Mouse (Mus musculus): ENCODE results near the gene Chrne. TPM values are rescaled to one million over a fixed set of nuclear protein-coding genes. Genes with fewer than 3 reads are reported as not detected.
"Not testable (repeated sequence)": the region's sequence is repeated elsewhere in the genome, so short reads cannot be mapped to it uniquely, and the experiment has no call there.

The Chrne gene
- polyA plus RNA-seq, 1 experiment: not detected

DNA sequence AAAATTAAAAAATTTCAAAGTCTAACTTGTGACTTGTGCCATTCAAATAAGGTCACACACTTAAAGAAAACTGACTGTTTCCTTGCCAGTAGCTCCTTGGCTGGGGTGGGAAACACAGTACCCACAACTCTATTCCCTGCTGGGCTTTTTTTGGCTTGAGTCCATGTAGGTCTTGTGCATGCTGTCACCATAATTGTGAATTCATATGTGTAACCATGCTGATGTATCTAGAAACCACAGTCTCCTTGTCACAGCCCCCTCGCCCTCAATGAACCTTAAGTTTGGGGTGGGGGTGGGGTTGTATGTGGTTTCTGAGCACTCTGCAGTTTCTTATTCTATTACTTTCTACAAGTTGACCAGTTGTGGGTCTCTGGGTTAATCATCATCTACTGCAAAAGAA, 27.3 kb downstream of the Chrne start:
- Histone ChIP-seq H3K4me1 (ENCODE audit: control insufficient read depth, insufficient read depth, insufficient read length, low read length) (peaks cover 35% of the 10 kb centered on the region), H3K4me3 (ENCODE audit: insufficient read depth, low read depth, low read length) (no peak overlapping the region), H3K27ac (replicated peaks; ENCODE audit: low read depth, low read length) (no peak overlapping the region)

DNA sequence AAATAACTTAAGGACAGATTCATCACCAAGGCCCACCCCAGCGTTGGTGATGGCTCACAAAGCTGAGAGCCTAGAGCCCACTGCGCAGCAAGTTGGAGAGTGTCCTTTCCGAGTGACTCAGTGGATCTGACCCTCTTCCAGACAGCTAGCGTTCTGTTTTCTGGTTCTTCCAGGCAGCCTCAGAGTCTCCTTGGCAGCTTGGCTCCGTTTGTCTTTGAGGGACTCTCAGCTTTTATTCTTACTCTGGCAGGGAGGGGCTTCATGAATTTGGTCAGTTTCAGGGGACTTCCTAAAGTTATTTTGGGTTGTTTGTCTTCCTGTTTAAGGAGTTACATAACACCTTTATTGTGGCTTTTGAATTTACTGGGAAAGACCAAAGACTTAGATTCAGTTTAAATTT, 32.1 kb downstream of the Chrne start:
- Histone ChIP-seq H3K4me3 (ENCODE audit: insufficient read depth, low read depth, low read length) (no peak overlapping the region), H3K4me1 (ENCODE audit: control insufficient read depth, insufficient read depth, insufficient read length, low read length) (peaks cover 35% of the 10 kb centered on the region), H3K27ac (replicated peaks; ENCODE audit: low read depth, low read length) (peak overlapping the region; percentile 62)

- H3K4me3 ChIP-seq (ENCODE audit: insufficient read depth, low read depth, low read length): no peak overlapping the region
- peaks cover 36% of the 10 kb centered on the region for H3K4me1 ChIP-seq (ENCODE audit: control insufficient read depth, insufficient read depth, insufficient read length, low read length)
- H3K27ac ChIP-seq (replicated peaks; ENCODE audit: low read depth, low read length): peak overlapping the region; percentile 62
Observed at GRCm38 (mm10) chr11:70586261-70586660, 32.8 kb downstream of the Chrne start.

GRCm38 (mm10) chr11:70585457-70585856, 33.6 kb downstream of the Chrne start:
- no peak overlapping the region for H3K4me3 ChIP-seq (ENCODE audit: insufficient read depth, low read depth, low read length)

DNA sequence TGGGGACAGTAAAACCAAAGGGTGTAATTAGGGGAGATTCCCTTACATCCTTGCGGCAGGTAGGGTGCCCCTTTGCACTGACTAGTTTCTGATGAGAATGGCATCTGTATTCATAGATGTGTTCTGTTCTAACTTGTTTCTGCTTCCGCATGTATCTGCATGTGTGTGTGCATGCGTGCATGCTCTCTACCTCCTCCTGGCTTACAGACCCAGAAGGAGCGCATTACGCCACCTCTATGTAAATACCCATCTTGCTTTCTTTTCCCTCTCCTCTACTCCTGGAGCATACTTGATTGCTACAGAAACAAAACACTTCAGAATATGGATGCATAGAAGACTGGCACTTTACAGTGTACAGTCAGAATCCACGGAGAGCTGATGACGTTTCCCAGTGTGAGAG, 35.2 kb downstream of the Chrne start:
- Histone ChIP-seq H3K4me1 (ENCODE audit: control insufficient read depth, insufficient read depth, insufficient read length, low read length) (peaks cover 44% of the 10 kb centered on the region), H3K4me3 (ENCODE audit: insufficient read depth, low read depth, low read length) (no peak overlapping the region), H3K27ac (replicated peaks; ENCODE audit: low read depth, low read length) (no peak overlapping the region; the same call in 1 of the 2 replicates)

More at GRCm38 (mm10) chr11:70585457-70585856, 33.6 kb downstream of the Chrne start:
- H3K4me1 ChIP-seq (ENCODE audit: control insufficient read depth, insufficient read depth, insufficient read length, low read length): peaks cover 40% of the 10 kb centered on the region
- H3K27ac ChIP-seq (replicated peaks; ENCODE audit: low read depth, low read length): 0 out of 2 replicates have a peak overlapping the region, but pooled peaks have one; percentile 5

DNA sequence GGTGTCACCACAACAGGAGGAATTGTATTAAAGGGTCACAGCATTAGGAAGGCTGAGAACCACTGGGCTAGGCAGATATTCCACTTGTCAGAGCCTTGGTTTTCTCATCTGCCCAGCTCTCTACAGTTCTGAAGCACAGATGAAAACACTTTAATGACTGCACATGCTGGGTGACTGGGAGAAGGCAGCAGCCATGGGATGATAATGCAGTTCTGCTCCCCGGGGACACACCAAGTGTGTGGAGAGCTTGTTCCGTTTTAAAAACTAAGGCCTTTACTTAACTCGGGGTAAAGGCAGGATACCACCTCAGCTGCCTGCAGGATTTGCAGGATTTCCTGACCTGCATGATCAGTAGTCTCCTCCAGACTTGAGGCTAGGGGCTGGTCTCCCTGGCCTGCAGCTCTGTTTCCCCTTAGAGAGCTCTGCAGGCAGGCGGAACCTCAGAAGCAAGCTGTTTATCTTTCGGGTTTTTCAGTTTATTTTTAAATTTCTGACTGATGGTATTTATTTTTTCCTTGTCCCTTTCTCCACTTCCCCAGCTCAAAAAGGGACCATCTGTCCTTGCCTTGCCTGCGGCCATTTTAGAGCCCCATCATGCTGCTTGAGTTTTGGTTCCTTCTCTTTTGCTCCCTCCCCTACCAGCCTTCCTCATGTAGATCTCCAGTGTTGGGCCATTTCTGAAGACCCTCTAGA, 35.8 kb downstream of the Chrne start:
- Histone ChIP-seq H3K4me1 (ENCODE audit: control insufficient read depth, insufficient read depth, insufficient read length, low read length) (peaks cover 46% of the 10 kb centered on the region), H3K4me3 (ENCODE audit: insufficient read depth, low read depth, low read length) (no peak overlapping the region), H3K27ac (replicated peaks; ENCODE audit: low read depth, low read length) (peak overlapping the region; percentile 38)

- no peak overlapping the region for H3K4me3 ChIP-seq (ENCODE audit: insufficient read depth, low read depth, low read length)
- peaks cover 50% of the 10 kb centered on the region for H3K4me1 ChIP-seq (ENCODE audit: control insufficient read depth, insufficient read depth, insufficient read length, low read length)
- no peak overlapping the region for H3K27ac ChIP-seq (replicated peaks; ENCODE audit: low read depth, low read length)
Observed at GRCm38 (mm10) chr11:70582196-70582595, 36.8 kb downstream of the Chrne start.

DNA sequence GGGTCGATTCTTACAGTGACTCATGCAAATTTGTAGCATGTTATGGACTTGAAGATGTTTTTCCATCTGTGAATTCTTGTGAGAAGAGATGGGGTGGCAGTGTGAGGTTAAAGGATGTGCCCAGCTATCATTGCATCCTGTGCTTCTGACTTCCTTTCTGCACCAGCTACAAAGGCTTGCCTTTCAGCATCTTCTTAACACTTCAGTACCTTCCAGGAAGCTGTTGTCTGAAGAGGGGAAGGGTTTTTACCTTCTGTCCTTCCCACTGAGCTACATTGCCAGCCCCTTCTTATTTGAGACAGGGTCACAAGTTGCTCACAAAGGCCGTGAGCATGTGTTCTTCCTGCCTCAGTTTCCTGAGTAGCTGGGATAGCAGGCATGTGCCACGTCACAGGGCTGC, 38.1 kb downstream of the Chrne start:
- Histone ChIP-seq H3K4me1 (ENCODE audit: control insufficient read depth, insufficient read depth, insufficient read length, low read length) (peaks cover 48% of the 10 kb centered on the region), H3K27ac (replicated peaks; ENCODE audit: low read depth, low read length) (no peak overlapping the region), H3K4me3 (ENCODE audit: insufficient read depth, low read depth, low read length) (no peak overlapping the region)

DNA sequence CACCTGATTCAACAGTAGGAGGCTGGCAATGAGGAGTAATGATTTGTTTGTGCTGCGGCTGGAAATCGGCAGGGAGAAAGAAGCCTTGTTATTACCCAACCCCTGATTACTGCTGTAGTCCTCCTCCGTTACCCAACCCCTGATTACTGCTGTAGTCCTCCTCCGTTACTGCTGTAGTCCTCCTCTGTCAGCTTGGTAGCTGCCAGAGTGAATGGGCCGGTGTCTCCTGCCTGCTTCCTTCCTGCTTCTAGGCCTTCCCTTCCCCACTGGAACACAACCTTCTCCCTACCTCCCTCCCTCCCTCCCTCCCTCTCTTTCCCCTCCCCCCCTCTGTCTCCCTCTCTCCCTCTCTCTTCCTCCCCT, 38.7 kb downstream of the Chrne start:
- H3K27ac ChIP-seq (replicated peaks; ENCODE audit: low read depth, low read length): no peak overlapping the region

DNA sequence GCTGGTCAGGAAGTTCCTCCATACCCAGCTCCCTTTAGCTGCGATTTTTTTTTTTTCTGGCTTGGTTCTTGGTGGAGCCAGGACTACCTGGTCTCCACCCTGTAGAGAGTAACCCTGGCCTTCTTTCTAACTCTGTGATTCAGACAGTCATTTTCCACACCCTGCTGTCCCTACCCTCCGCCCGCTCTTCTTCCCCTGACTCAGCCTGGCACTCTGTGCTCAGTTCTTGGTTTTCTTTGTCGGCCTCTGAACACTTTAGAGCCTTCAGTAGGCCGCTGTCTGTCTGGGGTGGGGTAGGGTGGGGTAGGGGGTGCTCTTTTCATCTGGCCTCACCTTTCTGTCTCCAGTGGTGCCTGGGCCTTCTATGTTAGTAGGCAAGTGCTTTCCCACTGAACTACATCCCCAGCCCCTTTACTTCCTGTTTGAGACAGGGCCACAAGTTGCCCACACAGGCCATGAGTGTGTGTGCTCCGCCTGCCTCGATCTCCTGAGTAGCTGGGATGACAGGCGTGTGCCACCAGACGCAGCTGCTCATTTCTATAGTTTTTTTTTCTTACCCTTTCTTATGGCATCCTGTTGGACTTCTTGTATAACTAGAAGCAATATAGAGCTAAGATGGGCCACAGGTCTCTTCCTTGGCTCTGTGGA, 39.2 kb downstream of the Chrne start:
- no peak overlapping the region for H3K27ac ChIP-seq (replicated peaks; ENCODE audit: low read depth, low read length)
- peaks cover 41% of the 10 kb centered on the region for H3K4me1 ChIP-seq (ENCODE audit: control insufficient read depth, insufficient read depth, insufficient read length, low read length)
- H3K4me3 ChIP-seq (ENCODE audit: insufficient read depth, low read depth, low read length): no peak overlapping the region

More for the DNA sequence above, 38.7 kb downstream of the Chrne start:
- peaks cover 43% of the 10 kb centered on the region for H3K4me1 ChIP-seq (ENCODE audit: control insufficient read depth, insufficient read depth, insufficient read length, low read length)
- no peak overlapping the region for H3K4me3 ChIP-seq (ENCODE audit: insufficient read depth, low read depth, low read length)

DNA sequence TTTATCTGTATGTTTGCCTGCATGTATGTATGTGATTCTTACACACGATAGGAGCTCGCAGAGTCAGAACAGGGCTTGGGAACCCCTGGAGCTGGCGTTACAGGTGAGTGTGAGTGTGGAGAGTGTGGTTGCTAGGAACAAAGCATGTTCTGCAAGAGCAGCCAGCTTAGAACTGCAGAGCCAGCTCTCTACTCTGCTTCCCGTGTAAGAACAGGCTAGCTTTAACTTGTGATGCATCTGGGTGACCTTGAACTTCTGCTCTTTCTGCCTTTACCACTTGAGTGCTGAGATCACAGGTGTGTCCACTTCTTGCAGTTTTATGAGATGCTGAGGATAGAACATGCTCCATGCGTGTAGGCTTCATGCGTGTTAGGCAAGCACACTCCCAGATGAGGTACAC, 40.1 kb downstream of the Chrne start:
- H3K4me1 ChIP-seq (ENCODE audit: control insufficient read depth, insufficient read depth, insufficient read length, low read length): peaks cover 36% of the 10 kb centered on the region
- no peak overlapping the region for H3K27ac ChIP-seq (replicated peaks; ENCODE audit: low read depth, low read length)
- no peak overlapping the region for H3K4me3 ChIP-seq (ENCODE audit: insufficient read depth, low read depth, low read length)

- H3K27ac ChIP-seq (replicated peaks; ENCODE audit: low read depth, low read length): no peak overlapping the region
- no peak overlapping the region for H3K4me3 ChIP-seq (ENCODE audit: insufficient read depth, low read depth, low read length)
- H3K4me1 ChIP-seq (ENCODE audit: control insufficient read depth, insufficient read depth, insufficient read length, low read length): peaks cover 22% of the 10 kb centered on the region
Observed at GRCm38 (mm10) chr11:70577201-70577600, 41.8 kb downstream of the Chrne start.

- no peak overlapping the region for H3K27ac ChIP-seq (replicated peaks; ENCODE audit: low read depth, low read length)
- no peak overlapping the region for H3K4me3 ChIP-seq (ENCODE audit: insufficient read depth, low read depth, low read length)
Observed at GRCm38 (mm10) chr11:70573872-70574271, 45.1 kb downstream of the Chrne start.

DNA sequence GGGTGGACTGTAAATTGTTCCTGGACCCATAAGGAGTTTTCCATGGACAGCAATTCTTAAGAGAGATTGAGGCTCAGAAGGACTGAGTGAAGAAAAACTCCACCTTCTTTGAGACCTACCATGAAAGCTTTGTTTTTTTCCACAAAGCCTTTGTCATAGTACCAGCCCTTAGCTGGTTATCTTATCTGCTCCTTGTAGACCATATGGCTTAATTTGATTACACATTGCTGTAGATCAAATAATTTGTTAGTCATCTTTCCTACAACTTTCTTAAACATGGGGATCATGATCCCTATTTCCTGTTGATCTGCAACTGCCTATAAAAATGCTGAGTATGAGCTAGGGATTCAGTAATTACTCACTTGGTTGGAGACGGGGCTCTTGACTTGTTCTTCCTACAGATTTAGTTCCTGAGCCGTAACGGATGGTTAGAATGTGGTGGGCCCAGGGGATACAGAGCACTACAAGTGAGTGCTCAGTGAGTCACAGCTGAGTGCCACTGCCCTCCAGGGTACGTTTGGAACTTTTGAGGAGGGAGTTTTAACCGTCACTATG, 46.6 kb downstream of the Chrne start:
- no peak overlapping the region for H3K27ac ChIP-seq (replicated peaks; ENCODE audit: low read depth, low read length)
- no peak overlapping the region for H3K4me3 ChIP-seq (ENCODE audit: insufficient read depth, low read depth, low read length)
- peaks cover 3% of the 10 kb centered on the region for H3K4me1 ChIP-seq (ENCODE audit: control insufficient read depth, insufficient read depth, insufficient read length, low read length)

More at GRCm38 (mm10) chr11:70573872-70574271, 45.1 kb downstream of the Chrne start:
- H3K4me1 ChIP-seq (ENCODE audit: control insufficient read depth, insufficient read depth, insufficient read length, low read length): peaks cover 10% of the 10 kb centered on the region

GRCm38 (mm10) chr11:70571641-70572040, 47.4 kb downstream of the Chrne start:
- Histone ChIP-seq H3K4me3 (ENCODE audit: insufficient read depth, low read depth, low read length) (no peak overlapping the region), H3K27ac (replicated peaks; ENCODE audit: low read depth, low read length) (no peak overlapping the region), H3K4me1 (ENCODE audit: control insufficient read depth, insufficient read depth, insufficient read length, low read length) (no peaks in the 10 kb centered on the region; the same call in 1 of the 2 replicates)

DNA sequence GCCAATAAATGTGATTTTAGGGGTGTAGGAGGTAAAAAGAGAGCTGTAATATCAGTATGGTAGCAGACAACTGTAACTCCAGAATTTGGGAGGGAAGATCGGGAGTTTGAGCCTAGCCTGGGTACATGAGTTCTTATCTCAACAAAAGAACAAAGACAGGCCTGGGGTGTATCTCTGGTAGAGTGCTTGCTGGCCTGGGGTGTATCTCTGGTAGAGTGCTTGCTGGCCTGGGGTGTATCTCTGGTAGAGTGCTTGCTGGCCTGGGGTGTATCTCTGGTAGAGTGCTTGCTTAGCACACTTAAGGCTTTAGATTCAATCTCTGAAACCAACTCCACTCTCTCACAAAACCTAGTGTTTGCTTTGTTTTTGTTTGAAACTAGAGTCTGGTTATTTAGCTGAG, 48.4 kb downstream of the Chrne start:
- H3K4me1 ChIP-seq (ENCODE audit: control insufficient read depth, insufficient read depth, insufficient read length, low read length); H3K27ac ChIP-seq (replicated peaks; ENCODE audit: low read depth, low read length); H3K4me3 ChIP-seq (ENCODE audit: insufficient read depth, low read depth, low read length): not testable (repeated sequence)
